Mouse (Mus musculus): Measurements from ENCODE around the gene Slc30a6. TPM values are rescaled to one million over a fixed set of nuclear protein-coding genes. Genes with fewer than 3 reads are reported as not detected.
"Not testable (repeated sequence)": the region's sequence is repeated elsewhere in the genome, so short reads cannot be mapped to it uniquely, and the experiment has no call there.

Gene Slc30a6
- total RNA-seq, 2 experiments from 2014 or later, result 6.6 to 7.1 TPM

- no peak for DNase-seq
- intact Hi-C loops (cut with DNase I; ENCODE audit: low total_unique reads), result no loop called here
Observed at GRCm38 (mm10) chr17:74431481-74431880, 36.1 kb downstream of the Slc30a6 start.

- intact Hi-C loops (cut with DNase I; ENCODE audit: low total_unique reads), result no loop called here
Observed at GRCm38 (mm10) chr17:74432631-74433030, 37.2 kb downstream of the Slc30a6 start.

GRCm38 (mm10) chr17:74437762-74438161, 42.4 kb downstream of the Slc30a6 start:
- intact Hi-C loops (cut with DNase I; ENCODE audit: low total_unique reads), result no loop called here

More at GRCm38 (mm10) chr17:74432631-74433030, 37.2 kb downstream of the Slc30a6 start:
- DNase-seq, result no peak

GRCm38 (mm10) chr17:74440486-74440885, 45.1 kb downstream of the Slc30a6 start:
- no peak for DNase-seq
- intact Hi-C loops (cut with DNase I; ENCODE audit: low total_unique reads), result no loop called here

More at GRCm38 (mm10) chr17:74437762-74438161, 42.4 kb downstream of the Slc30a6 start:
- no peak for DNase-seq

GRCm38 (mm10) chr17:74449776-74450175, 54.4 kb downstream of the Slc30a6 start:
- intact Hi-C loops (cut with DNase I; ENCODE audit: low total_unique reads), result no loop called here

GRCm38 (mm10) chr17:74453928-74454327, 58.5 kb downstream of the Slc30a6 start:
- DNase-seq, result no peak
- intact Hi-C loops (cut with DNase I; ENCODE audit: low total_unique reads), result no loop called here

More at GRCm38 (mm10) chr17:74449776-74450175, 54.4 kb downstream of the Slc30a6 start:
- no peak for DNase-seq

- no peak for DNase-seq
- intact Hi-C loops (cut with DNase I; ENCODE audit: low total_unique reads), result no loop called here
Observed at GRCm38 (mm10) chr17:74454660-74455059, 59.3 kb downstream of the Slc30a6 start.

- DNase-seq, result no peak
- intact Hi-C loops (cut with DNase I; ENCODE audit: low total_unique reads), result no loop called here
Observed at GRCm38 (mm10) chr17:74455426-74455825, 60.0 kb downstream of the Slc30a6 start.

- intact Hi-C loops (cut with DNase I; ENCODE audit: low total_unique reads), result no loop called here
- no peak for DNase-seq
Observed at GRCm38 (mm10) chr17:74456825-74457224, 61.4 kb downstream of the Slc30a6 start.

GRCm38 (mm10) chr17:74457972-74458677, 62.7 kb downstream of the Slc30a6 start:
- intact Hi-C loops (cut with DNase I; ENCODE audit: low total_unique reads), result no loop called here
- DNase-seq, result no peak

- intact Hi-C loops (cut with DNase I; ENCODE audit: low total_unique reads), result no loop called here
- no peak for DNase-seq
Observed at GRCm38 (mm10) chr17:74458711-74459408, 63.5 kb downstream of the Slc30a6 start, which contains the start of gene Nlrc4. TSS of gene Nlrc4 (minus strand) at chr17:74459142.

- DNase-seq, result no peak
- intact Hi-C loops (cut with DNase I; ENCODE audit: low total_unique reads), result no loop called here
Observed at GRCm38 (mm10) chr17:74463510-74463909, 68.1 kb downstream of the Slc30a6 start.

GRCm38 (mm10) chr17:74467981-74468380, 72.6 kb downstream of the Slc30a6 start:
- DNase-seq; intact Hi-C loops (cut with DNase I; ENCODE audit: low total_unique reads): not testable (repeated sequence)

- intact Hi-C loops (cut with DNase I; ENCODE audit: low total_unique reads); DNase-seq: not testable (repeated sequence)
Observed at GRCm38 (mm10) chr17:74470133-74470532, 74.7 kb downstream of the Slc30a6 start.

Other genes starting within 250 kb of the Slc30a6 start
- 10 to 100 TPM; 52.2 to 60.6 TPM for gene Memo1, start 100.1 kb upstream of the Slc30a6 start, total RNA-seq (2021)
- gene Dpy30, start 71.7 kb upstream of the Slc30a6 start, total RNA-seq (2021), result 10 to 100 TPM; 61.1 to 68.6 TPM
- gene Spast, start 56.6 kb upstream of the Slc30a6 start, total RNA-seq (2021), result 10 to 100 TPM; 37.2 to 42.2 TPM
- under 1 TPM; 0.09 to 0.14 TPM for gene Nlrc4, start 63.5 kb downstream of the Slc30a6 start, total RNA-seq (2021)
- 10 to 100 TPM; 26.1 to 27.9 TPM for gene Yipf4, start 93.9 kb downstream of the Slc30a6 start, total RNA-seq (2021)
- gene Birc6, start 132.7 kb downstream of the Slc30a6 start, total RNA-seq (2021), result 10 to 100 TPM; 53.7 to 60.7 TPM